Mouse (Mus musculus) midbrain, embryonic 13.5 days (tissue): ENCODE measurements around the gene Mospd3. TPM values are rescaled to one million over a fixed set of nuclear protein-coding genes. Genes with fewer than 3 reads are reported as not detected.

Source experiments
- ATAC-seq: fragments of 200-750 bp; cut with Nextera tagmentation; 2 replicates; pipeline ENCODE4 v1.8.0; 2017; ENCODE audit warnings: mild to moderate bottlenecking, moderate TSS enrichment, moderate library complexity
- H3K27ac ChIP-seq: fragments of 300-500 bp; sonication (generic); 2 replicates; pipeline ENCODE4 v1.5.1; 2015; ENCODE audit warnings: inconsistent platforms, mild to moderate bottlenecking, moderate library complexity
- H3K27me3 ChIP-seq: fragments of 300-500 bp; sonication (generic); 2 replicates; pipeline ENCODE4 v1.6.1; 2015; ENCODE audit warnings: mild to moderate bottlenecking, inconsistent platforms
- H3K36me3 ChIP-seq: fragments of 300-500 bp; sonication (generic); 2 replicates; pipeline ENCODE4 v1.6.1; 2015; ENCODE audit warnings: mild to moderate bottlenecking, inconsistent platforms
- H3K4me1 ChIP-seq: fragments of 300-500 bp; sonication (generic); replicated peaks from 2 replicates; pipeline ENCODE4 v1.6.1; 2015; ENCODE audit warnings: inconsistent platforms
- H3K4me2 ChIP-seq: fragments of 300-500 bp; sonication (generic); replicated peaks from 2 replicates; pipeline ENCODE4 v1.6.1; 2015; ENCODE audit warnings: moderate library complexity, mild to moderate bottlenecking, inconsistent platforms
- H3K4me3 ChIP-seq: fragments of 300-500 bp; sonication (generic); replicated peaks from 2 replicates; pipeline ENCODE4 v1.5.1; 2015; ENCODE audit warnings: mild to moderate bottlenecking, inconsistent platforms
- H3K9ac ChIP-seq: fragments of 300-500 bp; sonication (generic); replicated peaks from 2 replicates; pipeline ENCODE4 v1.6.1; 2015; ENCODE audit warnings: mild to moderate bottlenecking, inconsistent platforms
- H3K9me3 ChIP-seq: fragments of 300-500 bp; sonication (generic); 2 replicates; pipeline ENCODE4 v1.6.1; 2016; ENCODE audit warnings: mild to moderate bottlenecking, inconsistent platforms
- WGBS: fragments of 180-500 bp; shearing (Covaris S2); methylation state at CpG from one replicate; pipeline ENCODE4 v1.1.7; 2015; 5-methylcytosine and 5-hydroxymethylcytosine counted together
- polyA plus RNA-seq: library from polyadenylated mRNA; unstranded; fragments of >200 nt; fragmentation: Nextera tagmentation; extraction: Ambion mirVana; gene quantifications from 2 replicates; pipeline ENCODE4 v1.2.1, GENCODE M21; 2015

Gene Mospd3
- polyA plus RNA-seq, 1 experiment from 2014 or later: 43.1 TPM

- H3K4me3 ChIP-seq: no peak overlapping the region
- no peak for ATAC-seq
- 60% methylated on average over 7 of the region's 7 CpGs for WGBS
- H3K36me3 ChIP-seq: peaks cover 20% of the 10 kb centered on the region; the same call in 1 of the 2 replicates
- no peaks in the 10 kb centered on the region for H3K9me3 ChIP-seq
- no peak overlapping the region for H3K4me2 ChIP-seq
- no peak overlapping the region for H3K9ac ChIP-seq
- no peak overlapping the region for H3K27ac ChIP-seq
- peaks cover 4% of the 10 kb centered on the region; the same call in 1 of the 2 replicates for H3K27me3 ChIP-seq
- H3K4me1 ChIP-seq: peaks cover 7% of the 10 kb centered on the region
Measured at GRCm38 (mm10) chr5:137570181-137570580, 30.7 kb downstream of the Mospd3 start.

GRCm38 (mm10) chr5:137569665-137570064, 31.2 kb downstream of the Mospd3 start, which contains the start of gene Tfr2:
Tfr2 (plus strand) TSS chr5:137569840.
- no peak within 1 kb of the TSS for H3K9ac ChIP-seq
- H3K4me3 ChIP-seq: no peak within 1 kb of the TSS
- H3K4me1 ChIP-seq: peaks cover 6% of the 10 kb centered on the region
- H3K9me3 ChIP-seq: no peaks in the 10 kb centered on the region
- no peak for ATAC-seq
- peaks cover 4% of the 10 kb centered on the region; the same call in 1 of the 2 replicates for H3K27me3 ChIP-seq
- H3K36me3 ChIP-seq: peaks cover 25% of the 10 kb centered on the region
- WGBS: 33% methylated on average over 9 of the region's 9 CpGs
- no peak within 1 kb of the TSS for H3K27ac ChIP-seq
- H3K4me2 ChIP-seq: no peak within 1 kb of the TSS

- Histone ChIP-seq H3K36me3 (peaks cover 31% of the 10 kb centered on the region), H3K4me1 (no peaks in the 10 kb centered on the region), H3K4me2 (no peak overlapping the region), H3K27me3 (peaks cover 3% of the 10 kb centered on the region; the same call in 1 of the 2 replicates), H3K27ac (no peak overlapping the region), H3K9ac (no peak overlapping the region), H3K9me3 (no peaks in the 10 kb centered on the region), H3K4me3 (no peak overlapping the region)
- WGBS: 83% methylated on average over 12 of the region's 12 CpGs
- no peak for ATAC-seq
Measured at GRCm38 (mm10) chr5:137569031-137569430, 31.8 kb downstream of the Mospd3 start.

- WGBS: 85% methylated on average over 8 of the region's 8 CpGs
- ATAC-seq: no peak
- H3K9me3 ChIP-seq: no peaks in the 10 kb centered on the region
- H3K4me2 ChIP-seq: no peak overlapping the region
- no peak overlapping the region for H3K9ac ChIP-seq
- H3K36me3 ChIP-seq: peaks cover 31% of the 10 kb centered on the region
- H3K4me1 ChIP-seq: no peaks in the 10 kb centered on the region
- no peak overlapping the region for H3K27ac ChIP-seq
- no peaks in the 10 kb centered on the region for H3K27me3 ChIP-seq
- no peak overlapping the region for H3K4me3 ChIP-seq
Measured at GRCm38 (mm10) chr5:137568223-137568798, 32.5 kb downstream of the Mospd3 start.

- WGBS: 95% methylated on average over 5 of the region's 5 CpGs
- H3K27me3 ChIP-seq: no peaks in the 10 kb centered on the region
- H3K4me1 ChIP-seq: no peaks in the 10 kb centered on the region
- no peak overlapping the region for H3K4me2 ChIP-seq
- ATAC-seq: no peak
- H3K9ac ChIP-seq: no peak overlapping the region
- no peak overlapping the region for H3K27ac ChIP-seq
- H3K9me3 ChIP-seq: no peaks in the 10 kb centered on the region
- H3K36me3 ChIP-seq: peaks cover 36% of the 10 kb centered on the region
- no peak overlapping the region for H3K4me3 ChIP-seq
Measured at GRCm38 (mm10) chr5:137566416-137566815, 34.4 kb downstream of the Mospd3 start.

- H3K27ac ChIP-seq: no peak overlapping the region
- H3K27me3 ChIP-seq: no peaks in the 10 kb centered on the region
- no peaks in the 10 kb centered on the region for H3K4me1 ChIP-seq
- 82% methylated on average over 6 of the region's 6 CpGs for WGBS
- H3K4me3 ChIP-seq: no peak overlapping the region
- no peak overlapping the region for H3K9ac ChIP-seq
- peaks cover 36% of the 10 kb centered on the region for H3K36me3 ChIP-seq
- no peaks in the 10 kb centered on the region for H3K9me3 ChIP-seq
- no peak for ATAC-seq
- no peak overlapping the region for H3K4me2 ChIP-seq
Measured at GRCm38 (mm10) chr5:137565744-137566143, 35.1 kb downstream of the Mospd3 start.

- no peak for ATAC-seq
- Histone ChIP-seq H3K27ac (no peak overlapping the region), H3K36me3 (peaks cover 44% of the 10 kb centered on the region), H3K9me3 (no peaks in the 10 kb centered on the region), H3K9ac (no peak overlapping the region), H3K4me1 (no peaks in the 10 kb centered on the region), H3K4me3 (no peak overlapping the region), H3K4me2 (no peak overlapping the region), H3K27me3 (0 out of 2 replicates have a peak, but pooled peaks cover 4% of the 10 kb centered on the region)
- 76% methylated on average over 10 of the region's 10 CpGs for WGBS
Measured at GRCm38 (mm10) chr5:137562965-137563364, 37.9 kb downstream of the Mospd3 start.

- H3K4me2 ChIP-seq: no peak overlapping the region
- H3K36me3 ChIP-seq: peaks cover 32% of the 10 kb centered on the region
- ATAC-seq: no peak
- no peaks in the 10 kb centered on the region for H3K4me1 ChIP-seq
- no peaks in the 10 kb centered on the region for H3K9me3 ChIP-seq
- H3K4me3 ChIP-seq: no peak overlapping the region
- 0 out of 2 replicates have a peak, but pooled peaks cover 4% of the 10 kb centered on the region for H3K27me3 ChIP-seq
- H3K9ac ChIP-seq: no peak overlapping the region
- 78% methylated on average over 6 of the region's 6 CpGs for WGBS
- H3K27ac ChIP-seq: no peak overlapping the region
Measured at GRCm38 (mm10) chr5:137561556-137561955, 39.3 kb downstream of the Mospd3 start.

- peak; percentile 60 for ATAC-seq
- H3K27me3 ChIP-seq: no peaks in the 10 kb centered on the region
- WGBS: 53% methylated on average over 11 of the region's 11 CpGs
- H3K9ac ChIP-seq: peak overlapping the region; percentile 87
- no peaks in the 10 kb centered on the region for H3K9me3 ChIP-seq
- H3K27ac ChIP-seq: peak overlapping the region; percentile 79
- H3K36me3 ChIP-seq: no peaks in the 10 kb centered on the region
- peak overlapping the region; percentile 71 for H3K4me3 ChIP-seq
- H3K4me2 ChIP-seq: peak overlapping the region; percentile 74
- peaks cover 13% of the 10 kb centered on the region for H3K4me1 ChIP-seq
Measured at GRCm38 (mm10) chr5:137553898-137554297, 47.0 kb downstream of the Mospd3 start.

- H3K9ac ChIP-seq: peak within 1 kb of the TSS; percentile 87
- ATAC-seq: peak; percentile 95
- H3K36me3 ChIP-seq: no peaks in the 10 kb centered on the region
- peak within 1 kb of the TSS; percentile 79 for H3K27ac ChIP-seq
- H3K4me3 ChIP-seq: peak within 1 kb of the TSS; percentile 71
- H3K9me3 ChIP-seq: no peaks in the 10 kb centered on the region
- H3K27me3 ChIP-seq: no peaks in the 10 kb centered on the region
- peak within 1 kb of the TSS; percentile 74 for H3K4me2 ChIP-seq
- 1% methylated on average over 24 of the region's 37 CpGs for WGBS
- peaks cover 13% of the 10 kb centered on the region for H3K4me1 ChIP-seq
Measured at GRCm38 (mm10) chr5:137553411-137553837, 47.4 kb downstream of the Mospd3 start, which contains the start of gene Actl6b. Actl6b (plus strand) TSS chr5:137553517.

GRCm38 (mm10) chr5:137553000-137553399, 47.9 kb downstream of the Mospd3 start:
- H3K4me3 ChIP-seq: peak overlapping the region; percentile 71
- H3K27me3 ChIP-seq: no peaks in the 10 kb centered on the region
- ATAC-seq: peak; percentile 57; the same call in 1 of the 2 replicates
- H3K9me3 ChIP-seq: no peaks in the 10 kb centered on the region
- H3K9ac ChIP-seq: peak overlapping the region; percentile 87
- peak overlapping the region; percentile 74 for H3K4me2 ChIP-seq
- 24% methylated on average over 6 of the region's 6 CpGs for WGBS
- H3K4me1 ChIP-seq: peaks cover 13% of the 10 kb centered on the region
- H3K36me3 ChIP-seq: no peaks in the 10 kb centered on the region
- peak overlapping the region; percentile 79 for H3K27ac ChIP-seq

GRCm38 (mm10) chr5:137551119-137551518, 49.7 kb downstream of the Mospd3 start:
- no peak for ATAC-seq
- H3K36me3 ChIP-seq: no peaks in the 10 kb centered on the region
- H3K9me3 ChIP-seq: no peaks in the 10 kb centered on the region
- 70% methylated on average over 5 of the region's 5 CpGs for WGBS
- no peak overlapping the region for H3K9ac ChIP-seq
- no peak overlapping the region for H3K4me2 ChIP-seq
- H3K4me1 ChIP-seq: peaks cover 13% of the 10 kb centered on the region
- no peak overlapping the region for H3K27ac ChIP-seq
- H3K27me3 ChIP-seq: no peaks in the 10 kb centered on the region
- H3K4me3 ChIP-seq: no peak overlapping the region
